Mouse (Mus musculus): Measurements from ENCODE around the gene Retreg2. TPM values are rescaled to one million over a fixed set of nuclear protein-coding genes. Genes with fewer than 3 reads are reported as not detected.

The Retreg2 gene
- polyA plus RNA-seq, 2 experiments, result 48.1 to 74.8 TPM

GRCm38 (mm10) chr1:75168472-75169464 is 26.2 kb downstream of the Retreg2 start, which contains the start of gene Zfand2b:
Gene Zfand2b (plus strand): TSS chr1:75168646.
- peak within 1 kb of the TSS; percentile 72 for H3K4me3 ChIP-seq (replicated peaks; ENCODE audit: low read length)
- DNase-seq (ENCODE audit: low spot score) (peak; percentile 95), ATAC-seq (ENCODE audit: low FRiP score, low read depth) (peak; percentile 98)
- no peaks in the 10 kb centered on the region for H3K9me3 ChIP-seq (ENCODE audit: control insufficient read depth, low read length)
- peak; percentile 54; the same call in 1 of the 2 replicates for TF ChIP-seq POLR2A (IDR thresholded peaks at IDR 0.05; ENCODE audit: borderline replicate concordance, extremely low read depth, insufficient read depth, insufficient read length)
- H3K4me2 ChIP-seq (replicated peaks; ENCODE audit: low read depth, low read length, severe bottlenecking), result peak within 1 kb of the TSS; percentile 56
- peaks cover 10% of the 10 kb centered on the region for H3K4me1 ChIP-seq (ENCODE audit: control insufficient read depth, insufficient read depth, low read length)
- H3K36me3 ChIP-seq (ENCODE audit: control insufficient read depth, insufficient read depth, low read length), result peaks cover 35% of the 10 kb centered on the region
- H3K27ac ChIP-seq (replicated peaks; ENCODE audit: low read depth, low read length), result peak within 1 kb of the TSS; percentile 81
- 2% methylated on average over 54 of the region's 59 CpGs for WGBS
- no peaks in the 10 kb centered on the region for H3K27me3 ChIP-seq (ENCODE audit: control insufficient read depth, insufficient read depth, low read length)
- H3K9ac ChIP-seq (ENCODE audit: low read depth, low read length, severe bottlenecking), result peak within 1 kb of the TSS; percentile 56

- 0 out of 2 replicates have a peak overlapping the region, but pooled peaks have one; percentile 8 for H3K27ac ChIP-seq (replicated peaks; ENCODE audit: low read depth, low read length)
- ATAC-seq (ENCODE audit: low FRiP score, low read depth) (peak; percentile 32), DNase-seq (ENCODE audit: low spot score) (no peak)
- peak overlapping the region; percentile 59 for H3K4me3 ChIP-seq (replicated peaks; ENCODE audit: low read length)
- no peaks in the 10 kb centered on the region for H3K9me3 ChIP-seq (ENCODE audit: control insufficient read depth, low read length)
- no peaks in the 10 kb centered on the region for H3K27me3 ChIP-seq (ENCODE audit: control insufficient read depth, insufficient read depth, low read length)
- 7% methylated on average over 21 of the region's 23 CpGs for WGBS
- H3K4me1 ChIP-seq (ENCODE audit: control insufficient read depth, insufficient read depth, low read length), result peaks cover 7% of the 10 kb centered on the region
- H3K36me3 ChIP-seq (ENCODE audit: control insufficient read depth, insufficient read depth, low read length), result peaks cover 63% of the 10 kb centered on the region
- TF ChIP-seq POLR2A (IDR thresholded peaks at IDR 0.05; ENCODE audit: borderline replicate concordance, extremely low read depth, insufficient read depth, insufficient read length), result no peak
- H3K4me2 ChIP-seq (replicated peaks; ENCODE audit: low read depth, low read length, severe bottlenecking), result peak overlapping the region; percentile 98
- peak overlapping the region; percentile 62 for H3K9ac ChIP-seq (ENCODE audit: low read depth, low read length, severe bottlenecking)
These were observed 36.9 kb downstream of the Retreg2 start for GRCm38 (mm10) chr1:75179334-75180104.

- TF ChIP-seq POLR2A (IDR thresholded peaks at IDR 0.05; ENCODE audit: borderline replicate concordance, extremely low read depth, insufficient read depth, insufficient read length), result no peak
- peak within 1 kb of the TSS; percentile 98 for H3K4me2 ChIP-seq (replicated peaks; ENCODE audit: low read depth, low read length, severe bottlenecking)
- H3K27ac ChIP-seq (replicated peaks; ENCODE audit: low read depth, low read length), result 0 out of 2 replicates have a peak within 1 kb of the TSS, but pooled peaks have one; percentile 8
- peaks cover 7% of the 10 kb centered on the region for H3K4me1 ChIP-seq (ENCODE audit: control insufficient read depth, insufficient read depth, low read length)
- H3K9ac ChIP-seq (ENCODE audit: low read depth, low read length, severe bottlenecking), result peak within 1 kb of the TSS; percentile 62
- peaks cover 65% of the 10 kb centered on the region for H3K36me3 ChIP-seq (ENCODE audit: control insufficient read depth, insufficient read depth, low read length)
- peak within 1 kb of the TSS; percentile 59 for H3K4me3 ChIP-seq (replicated peaks; ENCODE audit: low read length)
- DNase-seq (ENCODE audit: low spot score) (peak; percentile 87), ATAC-seq (ENCODE audit: low FRiP score, low read depth) (peak; percentile 94)
- no peaks in the 10 kb centered on the region for H3K9me3 ChIP-seq (ENCODE audit: control insufficient read depth, low read length)
- 2% methylated on average over 31 of the region's 31 CpGs for WGBS
- H3K27me3 ChIP-seq (ENCODE audit: control insufficient read depth, insufficient read depth, low read length), result no peaks in the 10 kb centered on the region
These were observed 37.6 kb downstream of the Retreg2 start, which contains the start of gene Abcb6 for GRCm38 (mm10) chr1:75180105-75180590. Gene Abcb6 (minus strand): TSS chr1:75180392.

- H3K27me3 ChIP-seq (ENCODE audit: control insufficient read depth, insufficient read depth, low read length), result no peaks in the 10 kb centered on the region
- no peak for DNase-seq (ENCODE audit: low spot score)
- H3K27ac ChIP-seq (replicated peaks; ENCODE audit: low read depth, low read length), result no peak overlapping the region
- H3K4me2 ChIP-seq (replicated peaks; ENCODE audit: low read depth, low read length, severe bottlenecking), result peak overlapping the region; percentile 98
- no peak for ATAC-seq (ENCODE audit: low FRiP score, low read depth)
- H3K4me3 ChIP-seq (replicated peaks; ENCODE audit: low read length), result peak overlapping the region; percentile 59
- H3K36me3 ChIP-seq (ENCODE audit: control insufficient read depth, insufficient read depth, low read length), result peaks cover 65% of the 10 kb centered on the region
- 25% methylated on average over 7 of the region's 7 CpGs for WGBS
- H3K9ac ChIP-seq (ENCODE audit: low read depth, low read length, severe bottlenecking), result no peak overlapping the region
- TF ChIP-seq POLR2A (IDR thresholded peaks at IDR 0.05; ENCODE audit: borderline replicate concordance, extremely low read depth, insufficient read depth, insufficient read length), result no peak
- no peaks in the 10 kb centered on the region for H3K9me3 ChIP-seq (ENCODE audit: control insufficient read depth, low read length)
- peaks cover 7% of the 10 kb centered on the region for H3K4me1 ChIP-seq (ENCODE audit: control insufficient read depth, insufficient read depth, low read length)
These were observed 38.2 kb downstream of the Retreg2 start for GRCm38 (mm10) chr1:75180741-75181140.

Measured in limb, embryonic 14.5 days (tissue).